Mouse (Mus musculus) layer of hippocampus, postnatal 10 days (tissue): ENCODE measurements around the gene Cplx3. TPM values are rescaled to one million over a fixed set of nuclear protein-coding genes. Genes with fewer than 3 reads are reported as not detected.

Source experiments
- DNase-seq, 2 experiments: peaks; one replicate each; pipeline ENCODE4 v3.0.0; 2021; ENCODE audit warnings: low spot score in 2 of 2
- total RNA-seq, 2 experiments: library from RNA; stranded (reverse); gene quantifications; 2 replicates each; pipeline ENCODE4 v1.2.3; 2021

Cplx3 gene
- total RNA-seq, 2 experiments from 2014 or later: 1.9 to 2.6 TPM

DNA sequence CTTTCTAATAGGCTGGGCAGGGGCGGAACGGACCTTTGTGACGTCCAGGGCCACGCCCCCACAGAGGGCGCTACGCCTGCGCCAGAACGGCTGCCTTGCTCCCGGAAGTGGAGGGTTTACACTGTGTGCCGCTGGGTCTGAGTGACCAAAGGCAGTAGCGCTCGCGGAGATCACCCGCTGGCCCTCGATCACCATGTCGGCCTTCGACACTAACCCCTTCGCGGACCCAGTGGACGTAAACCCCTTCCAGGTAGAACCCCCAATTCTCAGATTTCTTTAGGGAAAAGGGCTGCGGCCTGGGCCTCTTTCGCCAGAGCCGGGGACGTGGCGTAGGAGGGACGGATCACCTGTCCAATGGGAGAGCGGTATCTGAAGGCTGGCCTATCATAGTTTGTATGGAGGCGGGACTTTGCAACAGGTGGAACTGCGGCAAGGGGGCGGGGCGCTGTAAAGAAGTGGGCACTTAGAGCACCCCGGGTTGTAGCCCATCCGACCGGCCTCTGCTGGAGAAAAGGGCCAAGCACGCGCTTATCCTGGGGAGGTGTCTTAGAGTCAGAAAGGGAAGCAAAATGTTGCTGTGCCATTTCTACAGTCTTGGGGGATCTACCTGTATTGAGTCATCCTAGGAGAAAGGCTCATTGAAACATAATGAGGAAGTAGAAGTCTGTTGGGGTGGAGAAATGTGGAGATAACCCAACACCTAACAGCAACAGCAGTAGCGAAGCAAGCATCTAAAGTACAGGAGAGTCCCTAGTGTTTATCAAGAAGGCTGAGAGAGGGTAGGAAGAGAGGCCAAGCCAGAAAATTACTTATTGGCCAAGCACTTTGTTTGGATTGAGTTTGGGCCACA, 45.0 kb downstream of the Cplx3 start, which contains the start of gene Scamp2:
Scamp2 (plus strand) TSS at position 83 of the 850 bp plus-strand sequence.
- peak; percentile 94 to 95 for DNase-seq

DNA sequence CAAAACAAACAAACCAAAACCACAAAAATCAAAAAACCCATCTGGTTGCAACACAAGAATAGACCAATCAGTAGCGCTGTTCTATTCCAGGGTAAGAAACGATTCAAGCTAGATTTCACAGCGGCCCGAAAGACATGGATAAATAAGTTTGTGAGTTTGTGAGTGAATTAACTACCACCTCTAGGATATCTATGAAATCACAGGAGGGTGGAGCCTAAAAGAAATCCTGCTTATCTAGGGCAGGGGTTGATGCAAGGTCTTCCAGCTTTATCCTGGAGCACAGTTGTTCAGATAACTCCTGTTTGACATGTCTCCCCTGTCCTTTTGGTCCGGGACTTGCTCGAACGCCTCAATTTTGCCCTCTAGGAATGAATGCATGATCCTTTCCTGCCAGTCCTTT, 45.8 kb downstream of the Cplx3 start:
- DNase-seq: no peak

DNA sequence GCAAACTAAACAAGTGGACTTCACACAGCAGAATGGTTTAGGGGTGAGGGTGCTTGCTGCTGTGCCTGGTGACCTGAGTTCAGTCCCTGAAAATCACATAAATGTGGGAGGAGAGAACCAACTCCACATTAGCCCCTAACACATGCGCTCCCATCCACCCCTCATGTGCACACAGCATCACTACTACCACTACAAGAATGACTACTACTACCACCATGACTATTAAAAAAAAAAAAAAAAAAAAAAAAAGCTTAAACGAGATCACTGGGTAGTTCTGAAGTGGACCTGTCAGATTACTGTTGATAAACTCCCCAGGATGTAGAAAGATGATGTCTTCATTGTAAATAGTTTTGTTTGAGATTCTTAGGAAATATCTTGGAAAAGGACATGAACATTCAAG, 46.5 kb downstream of the Cplx3 start:
- DNase-seq: no peak

DNA sequence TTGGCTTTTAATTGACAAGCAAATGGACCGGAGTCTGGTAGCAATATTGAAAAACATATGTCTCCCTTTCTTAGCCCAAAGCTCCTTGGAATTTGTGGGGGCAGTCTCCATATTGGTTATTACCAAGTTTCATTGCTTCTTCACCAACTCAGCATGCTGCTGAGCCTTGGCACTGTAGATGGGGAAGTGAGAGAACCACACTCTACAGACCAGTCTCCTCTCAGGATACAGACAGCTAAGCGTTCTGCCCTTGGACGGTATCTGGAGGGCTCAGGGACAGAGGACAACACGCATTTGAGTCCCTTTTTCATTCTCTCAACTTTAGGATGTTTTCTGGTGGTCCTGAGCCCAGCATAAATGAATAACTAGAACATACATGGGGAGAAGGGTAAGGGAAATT, 47.5 kb downstream of the Cplx3 start:
- no peak for DNase-seq

DNA sequence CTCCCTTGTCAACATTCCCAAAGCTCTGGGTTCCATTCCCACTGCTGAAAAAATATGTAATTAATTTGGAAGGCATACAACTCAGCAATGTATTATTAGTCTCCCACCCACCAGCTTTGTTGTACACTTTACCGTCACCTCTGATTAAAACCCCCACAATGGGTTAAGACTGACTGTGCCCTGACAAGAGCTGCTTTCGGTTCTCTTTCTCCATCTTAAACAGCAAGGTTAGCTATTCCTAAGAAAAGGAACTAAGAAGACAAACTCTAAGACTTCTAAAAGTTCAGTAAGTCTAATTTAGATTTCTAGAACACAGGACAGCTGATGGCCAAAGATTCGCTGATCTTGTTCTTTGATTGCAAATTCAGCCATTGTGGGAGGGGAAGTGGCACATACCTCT, 48.9 kb downstream of the Cplx3 start:
- DNase-seq: no peak

DNA sequence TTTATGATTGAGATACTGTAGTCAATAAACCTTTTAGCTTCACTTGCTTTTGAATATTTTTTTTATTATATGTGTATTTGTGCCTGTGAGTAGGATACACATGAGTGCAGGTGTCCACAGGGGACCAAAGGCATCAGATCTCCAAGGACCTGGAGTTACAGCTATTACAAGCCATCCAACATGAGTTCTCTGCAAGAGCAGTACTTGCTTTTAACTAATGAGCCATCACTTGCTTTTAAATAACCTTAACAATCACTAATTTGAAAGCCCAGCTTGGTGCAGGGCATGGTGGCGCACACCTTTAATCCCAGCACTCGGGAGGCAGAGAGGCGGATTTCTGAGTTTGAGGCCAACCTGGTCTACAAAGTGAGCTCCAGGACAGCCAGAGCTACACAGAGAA, 51.3 kb downstream of the Cplx3 start:
- no peak for DNase-seq

DNA sequence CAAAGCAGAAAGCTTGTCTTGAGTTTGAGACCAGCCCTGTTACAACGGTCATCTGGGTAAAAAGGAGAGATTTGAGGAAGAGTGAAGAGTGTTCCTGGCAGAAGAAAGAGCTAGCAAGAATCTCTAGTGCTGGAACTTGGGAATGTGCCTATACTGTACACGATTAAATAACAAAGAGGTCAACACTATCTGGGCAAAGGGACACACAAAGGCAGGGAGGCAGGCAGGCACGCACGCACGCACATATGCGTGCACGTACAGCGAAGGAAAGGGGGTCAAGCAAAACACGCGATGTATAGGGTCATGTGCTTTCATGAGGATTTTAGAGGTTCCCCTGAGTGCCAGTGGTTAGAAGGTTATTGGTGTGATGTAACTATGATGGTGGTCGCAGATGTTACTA, 53.0 kb downstream of the Cplx3 start:
- DNase-seq: no peak

DNA sequence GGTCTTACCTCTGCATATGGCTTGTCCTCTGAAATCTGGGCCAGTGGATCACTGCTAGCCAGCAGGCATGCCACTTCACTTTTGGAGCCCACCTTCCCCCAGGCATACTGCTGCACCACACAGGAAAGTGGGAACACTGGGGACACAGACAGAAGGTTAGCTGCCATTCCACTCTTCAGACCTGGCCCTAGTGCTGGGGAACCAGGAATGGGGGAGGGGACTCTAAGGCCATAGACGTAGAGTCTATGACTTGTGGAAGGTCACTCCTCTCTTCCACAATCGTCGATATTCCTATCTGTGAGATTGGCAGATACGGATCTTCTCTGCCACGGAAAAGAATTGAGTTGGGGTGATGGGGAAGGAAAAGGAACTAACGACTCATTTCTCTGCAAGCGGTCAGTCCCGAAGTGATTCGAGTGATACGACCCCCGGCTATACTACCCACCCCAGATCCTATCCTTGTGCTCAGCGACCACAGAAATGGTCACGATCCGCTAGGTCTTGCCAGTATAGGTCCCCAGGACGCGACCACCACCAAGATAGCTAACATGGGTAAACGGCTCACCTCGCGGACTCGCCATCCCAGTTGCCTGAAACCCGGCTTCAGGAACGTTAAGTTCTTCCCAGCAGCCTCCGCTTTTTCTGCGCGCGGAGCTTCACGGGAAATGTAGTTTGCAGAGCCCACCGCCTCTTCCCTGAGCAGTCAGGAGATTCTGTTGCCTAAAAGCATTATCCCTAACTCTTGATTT, 53.8 kb downstream of the Cplx3 start, which contains the start of gene Mpi:
Mpi (minus strand) TSS at position 625 of the 749 bp plus-strand sequence.
- DNase-seq: peak; percentile 72 to 79

DNA sequence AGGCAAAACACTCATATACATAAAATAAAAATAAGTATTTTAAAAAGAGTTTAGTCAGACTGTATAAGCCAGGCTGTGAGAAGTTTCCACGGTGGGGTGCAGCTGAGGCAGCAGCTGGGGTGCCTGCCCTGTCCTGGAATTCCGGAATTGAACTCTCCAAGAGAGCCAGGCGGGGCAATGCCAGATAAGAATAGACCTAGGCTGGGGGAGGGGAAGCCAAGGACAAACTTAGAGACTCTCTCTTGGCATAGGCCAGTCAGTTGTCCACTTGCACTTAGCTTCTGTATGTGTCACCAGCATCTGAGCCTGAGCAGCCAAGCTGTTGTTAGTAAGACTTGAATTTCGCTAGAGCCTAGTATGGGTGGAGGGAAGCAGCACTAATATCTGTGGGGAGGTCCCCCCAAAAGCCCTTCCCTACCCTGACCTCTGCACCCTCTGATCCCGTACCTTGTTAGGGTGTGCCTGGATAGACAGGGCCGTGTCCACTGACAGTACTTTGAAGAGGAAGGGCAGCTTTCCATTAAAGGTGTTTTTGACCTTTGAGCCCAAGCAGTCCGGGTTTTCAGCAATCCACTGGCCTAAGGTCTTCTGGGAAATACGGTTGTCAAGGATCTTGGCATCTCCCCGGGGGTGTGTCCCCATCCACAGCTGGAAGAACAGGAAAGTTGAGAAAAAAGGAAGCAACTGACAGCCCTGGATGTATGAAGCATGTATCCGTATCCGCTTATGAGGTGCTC, 55.8 kb downstream of the Cplx3 start:
- no peak for DNase-seq

Other genes with a start within 250 kb of the Cplx3 start
- 10 to 100 TPM; 14.2 to 15.5 TPM for gene Ppcdc, start 166.2 kb downstream of the Cplx3 start, total RNA-seq
- 100 to 1,000 TPM; 345 to 387 TPM for gene Scamp5, start 138.2 kb downstream of the Cplx3 start, total RNA-seq
- gene Rpp25, start 102.3 kb downstream of the Cplx3 start, total RNA-seq: 10 to 100 TPM; 11.5 to 11.7 TPM
- 100 to 1,000 TPM; 486 to 497 TPM for gene Cox5a, start 85.0 kb downstream of the Cplx3 start, total RNA-seq
- gene Fam219b, start 68.8 kb downstream of the Cplx3 start, total RNA-seq: 10 to 100 TPM; 24.6 to 28.8 TPM
- gene Mpi, start 53.5 kb downstream of the Cplx3 start, total RNA-seq: 10 to 100 TPM; 70.4 to 76.5 TPM
- gene Scamp2, start 45.3 kb downstream of the Cplx3 start, total RNA-seq: 10 to 100 TPM; 28.9 to 33.3 TPM
- 10 to 100 TPM; 26.3 to 27.0 TPM for gene Ulk3, start 16.8 kb downstream of the Cplx3 start, total RNA-seq
- gene Lman1l, start 14.5 kb upstream of the Cplx3 start, total RNA-seq: not detected
- gene Csk, start 47.4 kb upstream of the Cplx3 start, total RNA-seq: 10 to 100 TPM; 56.6 to 59.0 TPM
- not detected for gene Cyp1a2, start 77.4 kb upstream of the Cplx3 start, total RNA-seq
- gene Cyp1a1, start 81.6 kb upstream of the Cplx3 start, total RNA-seq: under 1 TPM; 0.48 to 0.60 TPM
- 10 to 100 TPM; 14.6 to 16.0 TPM for gene Edc3, start 102.3 kb upstream of the Cplx3 start, total RNA-seq
- gene Clk3, start 159.6 kb upstream of the Cplx3 start, total RNA-seq: 10 to 100 TPM; 64.3 to 66.9 TPM
- gene Arid3b, start 230.5 kb upstream of the Cplx3 start, total RNA-seq: 10 to 100 TPM; 10.0 to 11.8 TPM